Mouse (Mus musculus): ENCODE data around the gene Il18rap. TPM values are rescaled to one million over a fixed set of nuclear protein-coding genes. Genes with fewer than 3 reads are reported as not detected.

Gene Il18rap
- polyA plus RNA-seq, 1 experiment from 2014 or later, result 0.17 TPM

DNA sequence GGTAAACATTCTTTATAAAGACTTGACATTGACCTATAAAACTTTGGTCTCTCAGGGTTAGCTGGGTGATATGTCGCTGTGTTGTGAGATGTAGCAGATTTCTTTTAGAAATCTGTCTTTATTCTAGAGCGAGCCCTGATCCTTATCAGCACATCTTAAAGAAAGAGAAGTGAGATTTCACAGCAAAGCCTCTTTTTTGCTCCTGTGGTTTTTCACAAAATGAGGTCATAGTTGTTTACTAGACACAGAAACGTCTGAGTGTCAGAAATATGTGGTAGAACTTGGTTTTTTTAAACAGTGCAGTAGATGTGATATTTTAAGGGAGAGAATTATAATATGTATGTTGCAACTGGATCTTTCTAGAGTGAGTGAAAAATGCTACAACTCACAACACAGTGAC lies 39.5 kb upstream of the Il18rap start:
- Histone ChIP-seq H3K9ac (ENCODE audit: low read depth, low read length) (no peak overlapping the region), H3K27ac (ENCODE audit: low read depth, low read length) (no peak overlapping the region), H3K4me2 (no peak overlapping the region), H3K36me3 (ENCODE audit: control insufficient read depth, insufficient read depth, low read length) (no peaks in the 10 kb centered on the region), H3K4me3 (ENCODE audit: low read depth, low read length) (no peak overlapping the region), H3K9me3 (replicated peaks; ENCODE audit: control insufficient read depth, low read length) (no peaks in the 10 kb centered on the region), H3K27me3 (ENCODE audit: control insufficient read depth, insufficient read depth, low read length) (no peaks in the 10 kb centered on the region), H3K4me1 (ENCODE audit: control insufficient read depth, insufficient read depth, low read length) (no peaks in the 10 kb centered on the region)
- no peak for ATAC-seq (replicated peaks; ENCODE audit: insufficient number of reproducible peaks, low FRiP score, low TSS enrichment)
- 56% methylated on average over 3 of the region's 3 CpGs for WGBS (ENCODE audit: insufficient replicate concordance)

DNA sequence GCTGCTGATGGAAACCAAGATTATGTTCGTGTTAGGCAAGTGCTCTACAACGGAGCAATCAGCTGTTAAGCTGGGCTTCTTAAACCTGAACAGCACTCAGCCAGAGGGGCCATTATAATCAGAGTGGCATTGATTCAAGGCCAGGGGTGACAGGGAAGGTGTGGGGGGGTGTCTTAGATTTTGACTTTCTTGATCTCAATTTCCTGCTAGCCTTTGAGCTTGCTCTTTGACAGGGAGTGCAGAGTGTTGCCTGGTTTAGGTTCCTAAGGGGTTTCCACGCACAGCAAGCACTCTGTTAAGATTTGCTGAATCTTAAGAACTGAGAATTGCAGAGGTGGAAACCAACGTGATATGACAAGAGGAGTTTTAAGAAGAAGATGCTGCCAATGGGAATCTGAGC lies 38.4 kb upstream of the Il18rap start:
- no peak overlapping the region for H3K27ac ChIP-seq (ENCODE audit: low read depth, low read length)
- no peak overlapping the region for H3K4me3 ChIP-seq (ENCODE audit: low read depth, low read length)
- H3K4me2 ChIP-seq, result no peak overlapping the region
- no peaks in the 10 kb centered on the region for H3K4me1 ChIP-seq (ENCODE audit: control insufficient read depth, insufficient read depth, low read length)
- no peak overlapping the region for H3K9ac ChIP-seq (ENCODE audit: low read depth, low read length)
- H3K36me3 ChIP-seq (ENCODE audit: control insufficient read depth, insufficient read depth, low read length), result no peaks in the 10 kb centered on the region
- no peaks in the 10 kb centered on the region for H3K27me3 ChIP-seq (ENCODE audit: control insufficient read depth, insufficient read depth, low read length)
- no peaks in the 10 kb centered on the region for H3K9me3 ChIP-seq (replicated peaks; ENCODE audit: control insufficient read depth, low read length)
- ATAC-seq (replicated peaks; ENCODE audit: insufficient number of reproducible peaks, low FRiP score, low TSS enrichment), result no peak
- 65% methylated on average over 4 of the region's 4 CpGs for WGBS (ENCODE audit: insufficient replicate concordance)

DNA sequence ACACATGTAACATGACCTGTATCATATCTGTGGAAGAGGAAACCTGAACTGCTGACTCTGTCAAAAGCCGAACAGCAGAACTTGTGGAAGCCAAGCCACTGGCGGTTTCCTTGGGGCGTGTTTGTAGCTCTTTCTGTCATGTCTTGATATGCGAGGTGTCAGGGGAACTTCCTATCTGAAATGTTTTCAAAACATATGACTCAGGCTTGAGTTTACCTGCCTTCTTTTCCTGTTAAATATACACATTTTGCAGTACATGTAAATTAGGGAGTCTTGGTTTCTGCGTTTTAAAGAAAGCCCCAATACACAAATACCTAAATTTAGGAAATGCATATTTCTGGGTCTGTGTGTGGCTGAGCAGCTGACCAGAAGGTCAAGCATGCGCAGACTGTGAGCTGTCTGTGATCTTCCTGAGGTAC lies 35.6 kb upstream of the Il18rap start:
- WGBS (ENCODE audit: insufficient replicate concordance), result 65% methylated on average over 6 of the region's 6 CpGs

DNA sequence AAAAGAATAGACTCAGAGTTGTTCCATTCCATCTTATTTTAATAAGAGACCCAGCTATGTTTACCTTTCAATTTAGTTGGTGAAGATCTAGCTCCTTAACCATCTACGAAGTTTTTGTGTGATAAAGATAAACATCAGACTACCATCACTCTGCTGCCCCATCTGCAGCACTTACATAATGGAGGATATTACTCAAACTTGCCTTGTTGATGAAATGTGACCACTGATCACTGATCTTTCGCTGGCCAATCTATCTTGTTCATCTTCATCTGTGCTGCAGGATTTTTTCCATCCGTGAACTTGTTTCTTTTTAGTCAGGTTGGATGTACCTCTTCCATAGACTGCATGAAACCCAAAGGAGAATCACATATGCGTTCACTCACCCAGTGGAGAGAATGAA lies 20.6 kb upstream of the Il18rap start:
- no peak for ATAC-seq (replicated peaks; ENCODE audit: insufficient number of reproducible peaks, low FRiP score, low TSS enrichment)
- Histone ChIP-seq H3K27ac (ENCODE audit: low read depth, low read length) (no peak overlapping the region), H3K4me3 (ENCODE audit: low read depth, low read length) (no peak overlapping the region), H3K27me3 (ENCODE audit: control insufficient read depth, insufficient read depth, low read length) (no peaks in the 10 kb centered on the region), H3K4me2 (no peak overlapping the region), H3K9ac (ENCODE audit: low read depth, low read length) (no peak overlapping the region), H3K4me1 (ENCODE audit: control insufficient read depth, insufficient read depth, low read length) (no peaks in the 10 kb centered on the region), H3K36me3 (ENCODE audit: control insufficient read depth, insufficient read depth, low read length) (no peaks in the 10 kb centered on the region), H3K9me3 (replicated peaks; ENCODE audit: control insufficient read depth, low read length) (no peaks in the 10 kb centered on the region)
- WGBS (ENCODE audit: insufficient replicate concordance), result 80% methylated on average over 4 of the region's 4 CpGs

More for the DNA sequence above, 35.6 kb upstream of the Il18rap start:
- Histone ChIP-seq H3K27me3 (ENCODE audit: control insufficient read depth, insufficient read depth, low read length) (no peaks in the 10 kb centered on the region), H3K4me1 (ENCODE audit: control insufficient read depth, insufficient read depth, low read length) (no peaks in the 10 kb centered on the region), H3K9me3 (replicated peaks; ENCODE audit: control insufficient read depth, low read length) (no peaks in the 10 kb centered on the region), H3K36me3 (ENCODE audit: control insufficient read depth, insufficient read depth, low read length) (no peaks in the 10 kb centered on the region), H3K4me2 (no peak overlapping the region), H3K4me3 (ENCODE audit: low read depth, low read length) (no peak overlapping the region), H3K27ac (ENCODE audit: low read depth, low read length) (no peak overlapping the region), H3K9ac (ENCODE audit: low read depth, low read length) (no peak overlapping the region)
- ATAC-seq (replicated peaks; ENCODE audit: insufficient number of reproducible peaks, low FRiP score, low TSS enrichment), result no peak

DNA sequence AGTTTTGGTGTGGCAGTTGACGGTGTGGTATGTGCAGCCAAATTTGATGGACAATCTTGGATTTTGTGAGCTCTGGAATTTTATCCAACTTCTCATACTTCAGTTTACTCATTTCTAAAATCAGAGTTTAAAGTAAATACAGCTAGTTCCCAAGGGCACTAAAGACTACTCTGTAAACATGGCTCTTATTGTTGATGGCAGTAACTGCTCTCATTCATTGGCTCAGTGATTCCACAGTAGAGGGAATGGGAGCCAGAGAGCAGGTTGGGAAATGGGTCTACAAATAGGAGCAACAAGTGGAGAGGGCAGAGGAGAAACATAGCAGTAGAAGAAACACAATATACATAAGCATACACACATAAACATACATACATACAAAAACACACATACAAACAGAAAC lies 15.5 kb upstream of the Il18rap start:
- H3K27me3 ChIP-seq (ENCODE audit: control insufficient read depth, insufficient read depth, low read length), result no peaks in the 10 kb centered on the region
- no peak overlapping the region for H3K27ac ChIP-seq (ENCODE audit: low read depth, low read length)
- H3K9me3 ChIP-seq (replicated peaks; ENCODE audit: control insufficient read depth, low read length), result no peaks in the 10 kb centered on the region
- H3K9ac ChIP-seq (ENCODE audit: low read depth, low read length), result no peak overlapping the region
- 90% methylated on average over 1 of the region's 1 CpGs for WGBS (ENCODE audit: insufficient replicate concordance)
- no peaks in the 10 kb centered on the region for H3K36me3 ChIP-seq (ENCODE audit: control insufficient read depth, insufficient read depth, low read length)
- H3K4me1 ChIP-seq (ENCODE audit: control insufficient read depth, insufficient read depth, low read length), result no peaks in the 10 kb centered on the region
- no peak overlapping the region for H3K4me3 ChIP-seq (ENCODE audit: low read depth, low read length)
- no peak for ATAC-seq (replicated peaks; ENCODE audit: insufficient number of reproducible peaks, low FRiP score, low TSS enrichment)
- H3K4me2 ChIP-seq, result no peak overlapping the region

DNA sequence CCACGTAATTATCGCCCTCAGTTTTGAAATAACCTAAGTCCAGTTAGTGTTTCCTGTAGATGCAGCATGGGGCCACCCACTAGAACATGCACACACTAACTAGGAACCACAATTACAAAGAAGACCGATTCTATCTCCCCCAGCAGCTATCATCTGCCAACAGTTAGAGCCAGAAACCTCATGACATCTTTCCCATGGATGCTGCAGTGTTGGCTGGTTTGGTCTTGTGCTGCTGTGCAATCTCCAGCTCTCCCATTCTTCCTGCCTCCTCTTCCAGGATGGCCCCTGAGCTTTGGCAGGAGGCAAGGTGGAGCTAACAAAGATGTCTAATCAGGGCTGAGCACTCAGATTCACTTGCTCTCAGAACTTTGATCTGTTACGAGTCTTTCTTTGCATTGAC lies 14.0 kb upstream of the Il18rap start:
- Histone ChIP-seq H3K9me3 (replicated peaks; ENCODE audit: control insufficient read depth, low read length) (no peaks in the 10 kb centered on the region), H3K36me3 (ENCODE audit: control insufficient read depth, insufficient read depth, low read length) (no peaks in the 10 kb centered on the region), H3K27me3 (ENCODE audit: control insufficient read depth, insufficient read depth, low read length) (no peaks in the 10 kb centered on the region), H3K9ac (ENCODE audit: low read depth, low read length) (no peak overlapping the region), H3K4me2 (no peak overlapping the region), H3K27ac (ENCODE audit: low read depth, low read length) (no peak overlapping the region), H3K4me1 (ENCODE audit: control insufficient read depth, insufficient read depth, low read length) (no peaks in the 10 kb centered on the region), H3K4me3 (ENCODE audit: low read depth, low read length) (no peak overlapping the region)
- no peak for ATAC-seq (replicated peaks; ENCODE audit: insufficient number of reproducible peaks, low FRiP score, low TSS enrichment)
- WGBS (ENCODE audit: insufficient replicate concordance), result 81% methylated on average over 4 of the region's 4 CpGs

DNA sequence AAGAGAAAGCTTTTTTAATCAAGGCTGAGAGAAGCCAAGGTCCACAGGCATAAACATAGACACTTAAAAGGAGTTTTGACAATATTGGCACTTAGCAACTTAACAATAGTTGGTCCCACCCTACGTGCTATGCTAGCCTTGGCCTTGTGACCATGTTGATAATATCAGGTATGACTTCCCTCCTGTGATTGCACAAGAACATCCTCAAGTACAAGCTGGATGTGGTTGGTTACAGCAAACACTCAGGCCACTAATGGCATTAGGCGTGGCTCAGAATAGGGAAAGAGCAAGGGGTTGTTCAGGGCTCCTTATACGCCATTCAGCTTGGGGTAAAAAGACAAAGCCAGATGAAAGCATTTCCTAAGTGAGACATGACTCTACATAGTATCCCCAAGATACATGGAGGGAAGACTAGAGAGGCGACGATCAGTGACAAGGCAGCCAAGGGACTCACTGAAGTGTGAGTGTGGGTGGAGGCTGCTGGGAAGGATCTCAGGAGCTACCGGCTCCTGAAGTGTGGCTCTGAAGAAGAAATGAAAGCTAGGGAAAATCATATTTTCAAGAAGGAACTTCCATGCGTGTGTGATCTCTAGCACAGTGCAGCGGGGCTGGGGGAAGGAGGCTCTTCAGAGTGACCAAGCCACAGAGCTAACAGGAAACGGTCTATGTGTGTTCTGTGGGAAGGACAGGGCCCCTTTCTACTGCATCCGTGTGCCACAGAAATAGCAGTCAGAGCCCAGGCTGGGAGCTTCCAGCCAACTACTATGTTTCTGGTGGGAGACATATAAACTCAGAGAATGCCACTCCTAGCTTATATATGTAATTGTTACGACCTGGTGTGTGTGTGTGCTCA lies 13.4 kb upstream of the Il18rap start:
- Histone ChIP-seq H3K9me3 (replicated peaks; ENCODE audit: control insufficient read depth, low read length) (no peaks in the 10 kb centered on the region), H3K4me2 (no peak overlapping the region), H3K27me3 (ENCODE audit: control insufficient read depth, insufficient read depth, low read length) (no peaks in the 10 kb centered on the region), H3K36me3 (ENCODE audit: control insufficient read depth, insufficient read depth, low read length) (no peaks in the 10 kb centered on the region), H3K9ac (ENCODE audit: low read depth, low read length) (no peak overlapping the region), H3K4me1 (ENCODE audit: control insufficient read depth, insufficient read depth, low read length) (no peaks in the 10 kb centered on the region), H3K27ac (ENCODE audit: low read depth, low read length) (no peak overlapping the region), H3K4me3 (ENCODE audit: low read depth, low read length) (no peak overlapping the region)
- no peak for ATAC-seq (replicated peaks; ENCODE audit: insufficient number of reproducible peaks, low FRiP score, low TSS enrichment)
- WGBS (ENCODE audit: insufficient replicate concordance), result 81% methylated on average over 11 of the region's 11 CpGs

DNA sequence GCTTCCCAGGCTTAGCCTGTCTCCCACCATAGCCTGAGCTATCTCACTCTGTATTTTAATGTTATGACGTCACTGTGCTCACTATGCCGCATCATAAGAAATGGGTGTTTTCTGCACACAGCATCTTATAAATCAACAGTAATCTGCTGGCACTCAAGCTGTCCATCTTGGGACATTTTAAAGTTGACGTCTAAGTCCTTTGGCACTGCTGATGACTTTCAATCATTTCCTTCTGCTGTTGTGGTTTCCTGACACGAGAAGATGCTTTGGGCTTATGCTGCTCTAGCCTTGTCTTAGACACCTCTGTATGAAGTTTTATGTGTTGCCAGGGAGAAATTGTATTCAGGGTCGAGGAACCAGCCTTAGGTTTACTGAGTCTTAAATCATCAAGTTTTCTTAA lies 10.6 kb upstream of the Il18rap start:
- ATAC-seq (replicated peaks; ENCODE audit: insufficient number of reproducible peaks, low FRiP score, low TSS enrichment), result no peak
- Histone ChIP-seq H3K36me3 (ENCODE audit: control insufficient read depth, insufficient read depth, low read length) (no peaks in the 10 kb centered on the region), H3K27me3 (ENCODE audit: control insufficient read depth, insufficient read depth, low read length) (no peaks in the 10 kb centered on the region), H3K9ac (ENCODE audit: low read depth, low read length) (no peak overlapping the region), H3K9me3 (replicated peaks; ENCODE audit: control insufficient read depth, low read length) (no peaks in the 10 kb centered on the region), H3K4me1 (ENCODE audit: control insufficient read depth, insufficient read depth, low read length) (no peaks in the 10 kb centered on the region), H3K4me3 (ENCODE audit: low read depth, low read length) (no peak overlapping the region), H3K4me2 (no peak overlapping the region), H3K27ac (ENCODE audit: low read depth, low read length) (no peak overlapping the region)
- WGBS (ENCODE audit: insufficient replicate concordance), result 79% methylated on average over 5 of the region's 5 CpGs

DNA sequence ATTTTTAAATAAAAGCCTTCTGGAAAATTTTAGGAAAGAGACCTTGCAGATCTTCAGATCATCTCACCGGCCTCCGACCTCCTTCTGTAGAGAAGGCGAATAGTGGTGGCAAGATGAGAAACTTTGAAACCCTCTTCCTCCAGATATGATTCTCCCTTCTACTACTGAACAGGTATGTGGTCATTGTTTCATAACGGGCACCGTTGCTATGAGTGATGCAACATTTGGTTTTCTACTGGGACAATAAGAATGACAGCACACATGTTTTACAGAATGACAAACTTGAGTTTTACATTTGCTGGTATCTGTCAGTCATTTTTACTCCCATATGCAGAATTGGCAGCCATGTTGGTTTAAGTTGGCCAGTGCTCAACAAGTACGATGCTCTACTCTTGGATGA lies 1.2 kb downstream of the Il18rap start:
- Histone ChIP-seq H3K4me1 (ENCODE audit: control insufficient read depth, insufficient read depth, low read length) (no peaks in the 10 kb centered on the region), H3K4me3 (ENCODE audit: low read depth, low read length) (no peak overlapping the region)
- no peak for ATAC-seq (replicated peaks; ENCODE audit: insufficient number of reproducible peaks, low FRiP score, low TSS enrichment)

More for the DNA sequence above, 1.2 kb downstream of the Il18rap start:
- Histone ChIP-seq H3K9me3 (replicated peaks; ENCODE audit: control insufficient read depth, low read length) (no peaks in the 10 kb centered on the region), H3K4me2 (no peak overlapping the region), H3K9ac (ENCODE audit: low read depth, low read length) (no peak overlapping the region), H3K27me3 (ENCODE audit: control insufficient read depth, insufficient read depth, low read length) (no peaks in the 10 kb centered on the region), H3K27ac (ENCODE audit: low read depth, low read length) (no peak overlapping the region), H3K36me3 (ENCODE audit: control insufficient read depth, insufficient read depth, low read length) (no peaks in the 10 kb centered on the region)
- 91% methylated on average over 6 of the region's 6 CpGs for WGBS (ENCODE audit: insufficient replicate concordance)

Data from heart, embryonic 11.5 days (tissue).